Mouse (Mus musculus): ENCODE data around the gene Ecm1. TPM values are rescaled to one million over a fixed set of nuclear protein-coding genes. Genes with fewer than 3 reads are reported as not detected.

Ecm1 gene
- total RNA-seq, 4 experiments from 2014 or later: 9.7 to 13.9 (median 11.8) TPM

DNA sequence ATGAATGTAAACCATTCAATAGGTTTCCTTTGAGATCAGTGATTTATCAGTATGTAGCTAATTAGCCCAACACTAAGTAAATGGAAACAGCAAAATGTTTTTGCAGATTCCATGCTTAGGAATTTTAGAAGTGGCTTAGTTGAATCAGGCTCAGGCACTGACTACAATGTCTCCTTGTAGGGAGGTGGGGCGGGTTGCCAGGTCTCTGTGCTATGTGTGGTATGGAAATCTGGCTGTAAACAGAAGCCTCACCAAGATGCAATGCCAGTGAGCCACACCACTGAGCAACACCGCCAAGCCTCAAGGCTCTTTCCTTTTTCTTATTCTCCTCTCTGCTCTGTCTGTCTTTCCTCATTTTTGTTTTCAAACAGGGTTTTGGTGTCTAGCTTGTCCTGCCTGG, 10.5 kb downstream of the Ecm1 start:
- DNase-seq (ENCODE audit: low spot score in 2 of 2): no peak

DNA sequence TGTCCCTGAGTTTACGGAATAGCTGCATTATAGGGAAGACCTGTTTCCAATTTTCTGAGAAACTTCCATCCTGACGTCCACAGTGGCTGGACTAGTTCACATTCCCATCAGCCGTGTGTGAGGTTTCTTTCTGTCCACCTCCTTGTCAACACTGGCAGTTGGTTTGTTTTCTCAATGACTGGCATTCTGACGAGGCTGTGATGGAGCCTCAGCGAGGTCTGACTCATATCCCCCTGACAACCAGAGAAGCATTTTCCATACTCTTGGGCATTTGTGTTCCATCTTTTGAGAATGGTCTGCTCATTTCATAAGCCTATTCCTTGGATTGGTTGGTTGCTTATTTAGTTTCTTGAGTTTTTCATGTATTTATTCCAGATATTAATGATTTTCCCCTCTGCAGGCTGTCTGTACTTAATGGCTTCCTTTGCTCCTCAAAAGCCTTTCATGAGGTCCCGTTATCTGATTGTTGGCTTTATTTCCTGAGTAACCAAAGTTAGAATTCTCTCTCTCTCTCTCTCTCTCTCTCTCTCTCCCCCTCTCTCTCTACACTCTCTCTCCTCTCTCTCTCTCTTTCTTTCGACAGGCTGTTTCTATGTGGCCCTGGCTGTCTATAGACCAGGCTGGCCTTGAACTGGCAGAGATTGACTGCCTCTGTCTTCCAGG, 12.5 kb downstream of the Ecm1 start:
- DNase-seq (ENCODE audit: low spot score in 2 of 2): no peak

DNA sequence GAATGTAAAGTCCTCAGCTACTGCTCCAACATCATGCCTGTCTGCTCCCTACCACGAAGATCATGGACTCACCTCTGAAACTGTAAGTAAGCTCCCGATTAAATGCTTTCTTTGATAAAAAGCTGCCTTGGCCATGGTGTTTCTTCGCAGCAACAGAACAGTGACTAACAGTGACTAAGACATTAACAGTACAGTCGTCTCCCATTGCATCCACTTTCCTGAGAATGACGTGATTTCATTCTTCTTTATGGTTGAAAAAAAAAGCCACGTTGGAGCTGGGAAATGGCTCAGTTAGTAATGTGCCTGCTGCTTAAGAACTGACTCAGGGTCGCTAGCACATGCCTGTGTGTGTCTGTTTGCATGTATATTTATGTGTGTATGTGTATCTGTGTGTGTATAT, 13.5 kb downstream of the Ecm1 start:
- DNase-seq (ENCODE audit: low spot score in 2 of 2): no peak

DNA sequence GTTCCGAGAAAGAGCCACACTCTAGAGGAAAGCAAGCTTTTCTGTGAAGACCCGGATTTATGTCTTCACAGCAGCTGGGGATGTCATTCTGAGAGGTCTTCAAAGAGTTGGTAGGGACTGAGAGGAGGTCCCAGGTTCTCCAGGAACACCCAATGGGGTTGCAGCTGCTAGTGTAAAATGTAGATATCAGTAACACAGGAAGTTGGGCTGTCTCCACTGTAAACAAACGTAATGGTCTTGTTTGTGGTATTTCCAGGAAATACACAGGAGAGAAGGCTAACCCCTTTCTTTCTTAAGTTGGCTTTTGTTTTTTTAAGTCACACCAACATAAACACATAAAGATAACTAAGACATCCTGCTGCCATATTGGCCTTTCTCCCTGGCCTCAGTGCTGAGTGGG, 17.0 kb downstream of the Ecm1 start:
- DNase-seq (ENCODE audit: low spot score in 2 of 2): no peak

DNA sequence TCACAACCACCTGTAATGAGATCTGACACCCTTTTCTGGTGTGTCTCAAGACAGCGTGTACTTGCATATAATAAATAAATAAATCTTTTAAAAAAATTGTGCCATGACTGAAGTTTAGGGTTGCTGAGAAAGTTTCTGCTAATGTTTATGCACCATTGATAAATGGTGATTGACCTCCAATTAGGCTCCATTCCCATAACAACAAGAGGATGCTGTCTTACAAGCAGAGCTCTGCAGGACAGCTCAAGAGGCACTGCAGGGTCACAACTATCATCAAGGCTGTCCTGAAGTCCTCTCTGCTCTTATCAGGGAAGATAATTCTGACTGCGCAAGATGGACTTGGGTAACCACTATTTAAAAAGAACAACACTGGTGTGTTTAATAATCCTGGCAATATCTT, 21.2 kb downstream of the Ecm1 start:
- DNase-seq (ENCODE audit: low spot score in 2 of 2): no peak

DNA sequence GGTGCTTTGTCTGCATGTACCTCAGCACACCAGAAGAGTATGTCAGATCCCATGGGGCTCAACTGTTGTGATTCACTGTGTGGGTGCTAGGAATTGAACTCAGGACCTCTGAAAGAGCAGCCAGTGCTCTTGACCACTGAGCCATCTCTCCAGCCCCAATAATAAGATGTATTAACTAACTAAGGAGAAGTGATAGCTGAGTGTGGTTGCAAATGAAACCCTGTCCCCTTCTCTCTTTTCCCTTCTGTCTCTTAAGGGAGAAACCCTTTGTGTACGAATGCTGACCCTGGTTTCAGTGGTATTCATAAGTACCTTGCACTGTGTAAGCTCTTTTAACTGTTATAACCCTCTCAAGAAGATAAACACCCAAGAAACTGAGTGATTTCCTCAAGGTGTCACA, 23.3 kb downstream of the Ecm1 start:
- no peak for DNase-seq (ENCODE audit: low spot score in 2 of 2)

DNA sequence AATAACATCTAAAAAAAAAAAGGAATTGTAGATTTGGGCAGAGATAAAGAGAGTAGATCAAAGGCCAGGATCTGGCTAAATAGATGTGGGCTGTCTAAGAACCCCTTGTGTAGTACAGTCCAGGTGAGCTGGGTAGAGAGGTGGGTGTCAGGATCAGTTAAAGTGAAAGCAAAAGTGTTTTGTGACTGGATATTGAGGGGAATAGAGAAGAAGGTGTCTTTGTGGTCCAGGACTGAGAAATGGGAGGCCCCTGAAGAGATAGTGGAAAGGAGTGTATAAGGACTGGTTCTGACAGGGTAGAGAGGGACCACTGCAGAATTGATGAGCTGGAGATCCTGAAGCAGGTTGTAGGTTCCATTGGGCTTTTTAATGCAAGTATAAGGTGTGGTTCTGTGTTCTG, 29.4 kb downstream of the Ecm1 start:
- DNase-seq (ENCODE audit: low spot score in 2 of 2): no peak

DNA sequence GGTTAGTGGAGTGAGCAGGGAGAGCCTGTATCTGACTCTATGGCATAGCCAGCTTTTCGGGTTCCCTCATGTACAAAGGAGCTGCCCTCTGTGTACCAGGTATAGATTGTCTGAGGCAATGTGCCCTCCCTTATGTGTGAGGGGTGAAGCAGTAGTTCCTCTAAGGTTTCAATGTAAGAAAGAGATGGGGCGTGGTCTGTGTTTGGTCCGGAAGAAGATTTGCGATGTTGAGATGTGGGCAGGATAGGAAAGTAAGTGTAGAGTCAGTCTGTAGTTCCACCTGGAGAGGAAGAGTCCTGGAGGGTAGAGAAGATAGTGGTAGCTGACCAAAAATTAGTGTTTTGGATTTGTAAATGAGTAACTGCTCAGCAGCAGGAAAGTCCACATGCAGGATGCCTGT, 30.3 kb downstream of the Ecm1 start:
- no peak for DNase-seq (ENCODE audit: low spot score in 2 of 2)

DNA sequence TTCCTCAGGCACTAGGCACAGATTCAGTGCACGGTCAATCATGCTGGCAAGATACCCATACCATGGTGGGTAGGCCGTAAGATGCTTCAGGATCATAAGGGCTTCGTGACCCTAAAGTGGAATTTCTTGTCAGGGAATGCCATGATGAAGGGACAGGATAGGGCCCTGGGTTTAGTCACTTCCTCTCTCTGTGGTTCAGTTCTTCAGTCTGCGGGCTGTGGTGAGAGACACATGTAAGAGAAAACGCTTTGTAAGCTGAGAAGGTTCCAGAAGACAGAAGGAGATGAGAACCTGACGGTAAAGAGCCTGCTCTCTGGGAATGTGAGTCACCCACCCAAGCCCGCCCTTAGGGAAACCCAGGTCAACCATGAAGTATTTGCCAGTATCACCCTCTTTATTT, 31.9 kb downstream of the Ecm1 start:
- DNase-seq (ENCODE audit: low spot score in 2 of 2): no peak

DNA sequence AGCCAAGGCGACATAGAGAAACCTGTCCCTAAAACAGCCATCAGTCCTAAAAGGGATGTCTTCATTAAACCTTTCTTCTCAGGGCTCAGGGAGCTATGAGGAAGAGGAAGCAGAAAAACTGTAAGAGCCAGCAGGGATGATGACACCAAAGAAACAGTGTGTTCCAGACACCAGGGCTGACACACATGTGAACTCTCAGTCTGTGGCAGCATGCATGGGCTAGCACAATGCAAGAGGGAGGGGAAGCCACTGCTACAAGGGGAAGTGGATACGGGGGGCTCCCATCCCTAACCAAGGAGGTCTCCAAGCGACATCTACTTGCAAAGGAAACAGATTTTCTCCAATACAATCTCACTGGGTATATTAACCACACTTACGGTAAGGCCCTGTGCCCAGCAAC, 33.1 kb downstream of the Ecm1 start:
- DNase-seq (ENCODE audit: low spot score in 2 of 2): no peak

DNA sequence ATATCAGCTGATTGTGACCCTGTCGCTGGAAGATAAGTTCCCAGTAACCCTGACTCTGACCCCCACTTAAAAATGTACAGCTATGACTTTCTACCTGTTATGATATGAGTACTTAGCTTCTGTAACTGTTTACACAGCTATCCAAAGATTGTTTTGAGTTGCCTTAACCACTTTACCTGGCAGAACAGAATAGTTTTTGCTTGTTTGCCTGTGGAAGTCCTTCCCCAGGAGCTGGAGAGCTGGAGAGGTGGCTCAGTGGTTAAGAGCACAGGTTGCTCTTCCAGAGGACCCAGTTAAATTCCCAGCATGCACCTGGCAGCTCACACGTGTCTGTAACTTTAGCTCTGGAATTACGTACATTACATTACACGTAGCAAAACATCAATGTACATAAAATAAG, 34.8 kb downstream of the Ecm1 start:
- DNase-seq (ENCODE audit: low spot score in 2 of 2): no peak

DNA sequence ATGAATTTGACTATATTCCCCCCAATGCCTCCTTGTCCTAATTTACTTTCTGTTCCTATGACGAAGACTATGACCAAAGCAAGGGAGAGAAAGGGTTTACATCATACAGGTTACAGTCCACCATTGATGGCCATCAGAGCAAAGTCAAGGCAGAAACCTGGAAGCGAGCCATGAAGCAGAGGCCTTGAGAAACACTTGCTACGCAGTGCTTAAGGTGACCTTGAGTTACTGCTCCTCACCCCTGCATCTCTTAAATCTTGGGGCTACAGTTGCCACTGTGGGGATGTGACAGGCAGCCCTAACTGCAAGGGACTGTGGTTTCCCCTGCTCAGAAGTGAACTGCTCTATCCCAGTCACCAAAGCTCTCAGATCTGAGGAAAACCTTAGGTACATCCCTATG, 36.1 kb downstream of the Ecm1 start:
- DNase-seq (ENCODE audit: low spot score in 2 of 2): no peak

DNA sequence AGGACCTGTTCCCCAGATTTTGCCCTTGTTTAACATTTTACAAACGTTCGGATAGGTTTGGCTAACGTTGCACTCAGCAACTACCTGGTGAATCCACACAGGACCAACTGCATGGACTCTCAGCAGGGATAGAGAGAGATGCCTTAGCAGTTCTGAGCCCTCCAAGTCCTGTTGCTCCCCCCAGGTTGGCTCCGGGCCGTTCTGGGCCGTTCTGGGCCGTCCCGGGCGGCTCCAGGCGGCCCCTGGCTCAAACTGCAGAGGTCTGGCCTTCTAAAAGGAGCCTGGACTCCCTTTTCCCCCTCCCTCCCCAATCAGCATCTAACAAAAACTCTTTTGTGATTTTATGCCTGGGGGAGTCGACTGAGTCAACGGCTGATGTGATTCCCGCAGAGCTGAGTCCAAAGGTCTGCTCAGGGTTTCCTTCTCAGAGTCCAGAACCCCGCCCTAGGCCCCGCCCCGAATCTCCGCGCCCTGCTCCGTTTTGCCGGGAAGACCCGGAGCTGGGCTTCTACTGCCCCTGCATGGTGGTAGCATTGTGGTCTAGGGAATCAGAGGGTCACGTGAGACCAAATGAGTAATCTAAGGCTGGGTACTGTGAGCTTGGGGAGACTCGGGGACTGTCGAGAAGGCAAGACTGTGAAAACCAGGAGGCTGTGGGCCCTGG, 37.4 kb downstream of the Ecm1 start:
- DNase-seq (ENCODE audit: low spot score in 2 of 2): peak; percentile 50 to 66

DNA sequence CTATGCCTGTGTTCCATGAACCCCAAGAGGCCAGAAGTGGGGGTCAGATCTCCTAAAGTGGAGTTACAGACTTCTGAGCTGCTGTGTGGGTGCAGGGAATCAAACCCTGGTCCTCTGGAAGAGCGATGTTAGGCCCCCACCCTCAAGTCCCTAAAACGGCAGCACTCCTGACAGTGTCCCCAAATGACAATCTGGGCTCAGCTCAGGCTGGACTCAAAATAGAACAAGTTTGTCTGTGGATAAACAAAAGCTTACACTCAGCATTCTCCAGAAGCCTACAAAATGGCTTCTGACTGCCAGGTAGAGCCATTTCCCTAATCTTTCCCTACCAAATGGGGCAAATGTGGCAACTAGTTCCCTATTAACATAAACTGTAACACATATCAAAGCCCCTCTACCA, 38.3 kb downstream of the Ecm1 start:
- no peak for DNase-seq (ENCODE audit: low spot score in 2 of 2)

DNA sequence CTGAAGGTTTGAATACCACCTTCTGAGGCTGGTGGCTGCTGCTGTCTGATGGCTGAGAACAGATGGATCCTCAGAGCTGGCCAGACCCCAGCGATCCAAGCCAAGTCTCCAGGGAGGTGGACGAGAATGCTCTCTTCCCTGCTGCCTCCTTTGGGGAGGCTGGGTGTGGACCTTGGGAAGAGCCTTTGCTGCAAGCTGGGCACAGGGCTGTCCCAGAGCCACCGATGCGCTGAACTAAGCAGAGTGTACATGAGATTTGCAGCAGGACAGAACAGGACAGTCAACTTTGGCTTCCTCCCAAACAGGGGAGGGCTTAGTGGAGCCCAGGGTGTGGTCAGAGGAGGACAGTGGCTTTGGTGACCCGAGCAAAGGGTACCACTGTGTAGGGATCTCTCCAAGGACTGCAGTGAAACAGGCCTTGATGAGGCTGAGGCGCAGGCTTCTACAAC, 39.1 kb downstream of the Ecm1 start:
- no peak for DNase-seq (ENCODE audit: low spot score in 2 of 2)

DNA sequence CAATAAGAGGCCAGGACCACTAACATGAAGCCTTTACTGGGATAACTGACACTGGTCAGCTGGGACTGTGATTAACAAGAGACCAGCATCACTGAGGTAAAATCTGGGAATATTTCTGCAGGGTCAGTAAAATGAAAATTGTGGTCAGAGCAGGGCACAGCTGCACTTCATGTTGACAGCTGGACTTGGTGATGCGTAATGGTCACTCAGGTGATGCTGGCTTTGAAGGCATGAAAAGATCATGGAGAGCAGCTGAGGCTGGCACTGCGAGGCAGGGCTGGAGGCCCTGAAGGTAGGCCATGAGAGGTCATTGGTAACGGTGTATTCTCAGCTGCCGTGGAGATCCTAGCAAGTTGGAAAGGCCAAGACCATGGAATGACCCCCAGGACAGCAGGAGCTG, 41.1 kb downstream of the Ecm1 start:
- DNase-seq (ENCODE audit: low spot score in 2 of 2): no peak

DNA sequence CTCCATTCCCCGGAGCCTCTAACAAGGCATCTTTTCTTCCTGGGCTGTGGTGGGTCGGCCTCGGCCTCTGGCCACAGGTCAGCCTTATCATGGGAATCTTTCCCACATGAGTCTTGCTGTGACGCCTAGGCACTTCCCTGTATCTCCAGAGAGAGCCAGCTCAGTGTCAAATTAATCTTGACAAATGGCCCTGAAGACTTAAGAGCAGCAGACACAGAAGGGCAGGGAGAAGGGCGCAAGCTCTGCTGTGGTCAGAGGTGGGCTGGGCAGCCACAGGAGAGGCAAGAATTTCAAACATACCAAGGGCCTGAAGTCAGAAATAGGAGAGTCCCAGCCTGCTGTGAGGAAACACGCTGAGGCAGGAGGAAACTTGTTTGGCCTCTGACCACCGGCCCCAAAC, 43.0 kb downstream of the Ecm1 start:
- DNase-seq (ENCODE audit: low spot score in 2 of 2): no peak

DNA sequence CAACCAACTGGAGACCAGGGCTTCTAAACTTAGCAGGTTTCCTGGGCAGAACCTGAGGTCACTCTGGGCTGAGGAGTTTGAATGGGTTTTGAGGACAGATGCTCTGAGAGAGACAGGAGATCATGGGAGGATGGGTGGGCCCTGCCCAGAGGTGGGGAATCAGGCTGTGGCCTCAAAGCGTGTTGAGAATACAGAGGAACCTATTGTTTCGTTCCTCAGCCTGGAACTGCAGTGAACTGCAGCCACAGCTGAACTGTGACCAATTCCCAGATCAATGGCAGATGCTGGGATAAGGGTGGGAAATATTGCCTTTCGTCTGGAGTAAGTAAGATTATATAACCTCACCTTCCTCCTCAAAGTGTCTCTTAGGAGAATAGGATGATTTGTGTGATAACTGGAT, 43.6 kb downstream of the Ecm1 start:
- no peak for DNase-seq (ENCODE audit: low spot score in 2 of 2)

DNA sequence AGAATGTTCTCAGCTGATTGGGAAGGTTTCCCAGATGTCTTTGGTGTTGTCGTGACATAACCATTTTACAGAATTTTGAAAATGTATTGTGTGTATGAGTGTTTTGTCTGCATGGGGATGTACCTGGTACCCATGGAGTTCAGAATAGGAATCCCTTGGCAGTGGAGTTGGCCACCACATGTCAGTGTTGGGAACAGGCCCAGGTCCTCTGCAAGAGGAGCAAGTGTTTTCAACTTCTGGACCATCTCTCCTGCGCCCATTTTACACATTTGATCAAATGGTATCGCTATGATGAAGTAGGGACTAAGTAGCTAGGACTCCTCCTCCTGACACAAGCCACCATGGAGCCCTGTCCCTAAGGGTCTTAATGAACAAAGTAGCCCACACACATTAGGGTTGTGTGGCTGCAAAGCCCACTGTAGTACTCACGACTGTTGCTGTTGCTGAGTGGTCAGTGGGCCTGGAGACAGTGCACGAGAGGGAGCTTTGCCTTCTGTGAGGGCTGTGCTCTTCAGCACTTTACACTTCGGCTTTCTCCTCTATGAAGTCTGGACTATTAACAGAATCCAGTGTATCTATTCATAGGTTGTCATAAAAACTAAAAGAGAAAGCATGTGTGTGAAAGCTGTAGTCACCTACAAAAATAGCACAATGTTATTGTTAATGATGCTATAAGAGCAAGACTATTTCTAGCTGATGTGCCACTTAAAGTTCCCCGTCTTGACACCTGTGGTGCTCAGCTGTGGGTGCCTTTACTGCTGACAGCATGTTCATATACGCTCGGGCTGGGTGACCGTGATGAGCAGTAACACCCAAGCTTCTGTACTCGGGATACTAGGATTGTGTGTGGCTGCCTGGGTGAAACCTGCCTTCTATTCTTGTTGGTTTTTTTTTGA, 44.3 kb downstream of the Ecm1 start:
- no peak for DNase-seq (ENCODE audit: low spot score in 2 of 2)

DNA sequence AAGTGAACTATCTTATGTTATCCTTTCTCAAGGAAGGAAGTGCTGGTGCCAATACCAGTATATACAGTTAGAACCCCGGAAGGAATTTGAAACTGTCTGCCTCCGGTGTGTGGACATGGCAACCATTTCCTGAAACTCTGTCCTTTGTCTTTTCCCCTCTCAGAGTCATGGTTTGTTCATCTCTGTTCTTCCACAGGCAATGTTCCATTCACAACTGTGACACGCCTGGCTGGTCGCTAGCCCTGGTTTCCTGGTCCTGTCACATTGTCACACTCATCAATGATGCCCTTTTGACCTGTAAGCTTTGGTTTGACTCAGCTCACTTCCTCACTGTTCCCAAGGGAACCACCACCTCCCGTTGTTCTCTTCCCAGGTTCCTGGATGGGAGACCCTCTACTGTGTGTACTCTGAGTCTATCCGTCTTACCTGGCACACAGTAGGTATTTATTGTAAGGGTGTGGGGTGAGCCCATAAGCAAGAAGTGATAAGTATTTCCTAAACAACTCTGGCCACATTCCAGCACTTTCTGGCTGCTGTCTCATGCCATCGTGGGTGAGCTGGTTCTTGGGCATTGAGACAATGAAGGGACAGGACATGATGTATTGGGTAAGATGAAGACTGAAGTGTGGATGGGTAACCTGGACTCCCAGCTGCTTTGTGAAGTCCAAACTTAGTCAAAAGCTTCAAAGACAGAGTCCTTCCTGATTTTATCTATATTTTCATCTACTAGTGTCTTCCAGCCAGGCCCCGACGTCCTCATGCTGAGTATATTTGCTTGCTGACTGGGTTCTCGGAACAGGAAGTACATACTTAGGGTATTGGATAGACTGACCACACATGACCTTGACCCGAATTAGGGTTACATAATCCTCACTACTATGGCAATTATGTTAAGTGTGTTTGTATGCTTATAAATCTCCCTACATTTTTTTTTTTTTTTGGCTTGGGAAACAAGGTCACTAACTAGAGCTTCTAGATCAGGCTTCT, 45.3 kb downstream of the Ecm1 start:
- DNase-seq (ENCODE audit: low spot score in 2 of 2): no peak

DNA sequence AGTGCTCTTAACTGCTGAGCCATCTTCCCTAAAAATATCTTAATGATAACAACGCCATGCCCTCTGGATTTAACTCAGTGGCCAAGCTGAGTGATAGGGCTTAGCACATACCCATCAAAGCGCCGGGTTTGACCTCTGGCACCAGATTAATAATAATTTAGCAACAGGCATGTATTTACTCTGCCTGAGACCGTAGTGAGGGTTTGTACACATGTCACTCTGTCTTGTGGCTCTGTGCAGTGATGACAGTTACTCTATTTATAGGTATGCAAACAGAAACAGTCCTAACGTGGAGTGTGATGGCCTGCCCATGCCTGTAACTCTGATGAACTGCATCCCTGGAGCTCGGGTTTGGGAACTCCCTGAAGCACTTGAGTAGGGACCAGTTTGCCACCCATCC, 46.7 kb downstream of the Ecm1 start:
- DNase-seq (ENCODE audit: low spot score in 2 of 2): no peak
